Mouse (Mus musculus): ENCODE results near the gene Epn2. TPM values are rescaled to one million over a fixed set of nuclear protein-coding genes. Genes with fewer than 3 reads are reported as not detected.

Epn2 gene
- total RNA-seq, 2 experiments from 2014 or later = 162 to 170 TPM

- no peak for DNase-seq (ENCODE audit: low spot score in 2 of 2)
- peak overlapping the region; percentile 82 for H3K4me3 ChIP-seq
- no peak for TF ChIP-seq CTCF (conservative IDR thresholded peaks at IDR 0.05)
- H3K27ac ChIP-seq = peak overlapping the region; percentile 86
Observed at GRCm38 (mm10) chr11:61492749-61493401, 86.6 kb downstream of the Epn2 start.

- no peak overlapping the region for H3K4me3 ChIP-seq
- no peak overlapping the region for H3K27ac ChIP-seq
- no peak for TF ChIP-seq CTCF (conservative IDR thresholded peaks at IDR 0.05)
- no peak for DNase-seq (ENCODE audit: low spot score in 2 of 2)
Observed at GRCm38 (mm10) chr11:61490944-61491520, 88.5 kb downstream of the Epn2 start.

- TF ChIP-seq CTCF (conservative IDR thresholded peaks at IDR 0.05) = no peak
- peak overlapping the region; percentile 48 for H3K27ac ChIP-seq
- no peak overlapping the region for H3K4me3 ChIP-seq
- DNase-seq (ENCODE audit: low spot score in 2 of 2) = no peak
Observed at GRCm38 (mm10) chr11:61489874-61490273, 89.6 kb downstream of the Epn2 start.

- Histone ChIP-seq H3K27ac (peak overlapping the region; percentile 48; the same call in 1 of the 2 replicates), H3K4me3 (no peak overlapping the region)
- DNase-seq (ENCODE audit: low spot score in 2 of 2) = no peak
- TF ChIP-seq CTCF (conservative IDR thresholded peaks at IDR 0.05) = no peak
Observed at GRCm38 (mm10) chr11:61489085-61489484, 90.4 kb downstream of the Epn2 start.

- Histone ChIP-seq H3K4me3 (no peak overlapping the region), H3K27ac (peak overlapping the region; percentile 33; the same call in 1 of the 2 replicates)
- TF ChIP-seq CTCF (conservative IDR thresholded peaks at IDR 0.05) = no peak
- no peak for DNase-seq (ENCODE audit: low spot score in 2 of 2)
Observed at GRCm38 (mm10) chr11:61487936-61488335, 91.6 kb downstream of the Epn2 start.

GRCm38 (mm10) chr11:61487401-61487800, 92.1 kb downstream of the Epn2 start:
- no peak for TF ChIP-seq CTCF (conservative IDR thresholded peaks at IDR 0.05)
- peak in 1 of 2 experiments; percentile 60 for DNase-seq (ENCODE audit: low spot score in 2 of 2)
- H3K27ac ChIP-seq = peak overlapping the region; percentile 33; the same call in 1 of the 2 replicates
- no peak overlapping the region for H3K4me3 ChIP-seq

GRCm38 (mm10) chr11:61486458-61487219, 92.8 kb downstream of the Epn2 start:
- Histone ChIP-seq H3K27ac (peak overlapping the region; percentile 90), H3K4me3 (no peak overlapping the region)
- TF ChIP-seq CTCF (conservative IDR thresholded peaks at IDR 0.05) = no peak
- no peak for DNase-seq (ENCODE audit: low spot score in 2 of 2)

- TF ChIP-seq CTCF (conservative IDR thresholded peaks at IDR 0.05) = no peak
- DNase-seq (ENCODE audit: low spot score in 2 of 2) = no peak
- Histone ChIP-seq H3K4me3 (no peak overlapping the region), H3K27ac (peak overlapping the region; percentile 90)
Observed at GRCm38 (mm10) chr11:61485541-61486457, 93.7 kb downstream of the Epn2 start.

- Histone ChIP-seq H3K27ac (peak within 1 kb of the TSS; percentile 90), H3K4me3 (peak within 1 kb of the TSS; percentile 29)
- DNase-seq (ENCODE audit: low spot score in 2 of 2) = peak; percentile 86 to 89
- no peak for TF ChIP-seq CTCF (conservative IDR thresholded peaks at IDR 0.05)
Observed at GRCm38 (mm10) chr11:61484613-61485540, 94.6 kb downstream of the Epn2 start, which contains the start of gene Mfap4. Mfap4 (plus strand) TSS chr11:61485431.

GRCm38 (mm10) chr11:61484256-61484612, 95.3 kb downstream of the Epn2 start:
- no peak for DNase-seq (ENCODE audit: low spot score in 2 of 2)
- no peak for TF ChIP-seq CTCF (conservative IDR thresholded peaks at IDR 0.05)
- peak overlapping the region; percentile 90 for H3K27ac ChIP-seq
- H3K4me3 ChIP-seq = peak overlapping the region; percentile 29

- TF ChIP-seq CTCF (conservative IDR thresholded peaks at IDR 0.05) = no peak
- H3K27ac ChIP-seq = peak overlapping the region; percentile 90; the same call in 1 of the 2 replicates
- DNase-seq (ENCODE audit: low spot score in 2 of 2) = no peak
- H3K4me3 ChIP-seq = no peak overlapping the region
Observed at GRCm38 (mm10) chr11:61483226-61483845, 96.2 kb downstream of the Epn2 start.

Data from layer of hippocampus, adult 2 months (tissue).